Mouse (Mus musculus) frontal cortex, postnatal 10 days (tissue): ENCODE measurements at regions not wholly inside any gene's neighbourhood (a gene's known extent, or its start where the extent isn't known, plus 50 kb on each side); places are given as distances from the start of the nearest gene placed in this dataset.

Experiments used
- DNase-seq, 2 experiments: peaks; one replicate each; pipeline ENCODE4 v3.0.0; 2022; ENCODE audit warnings: low spot score in 2 of 2, mixed read lengths in 1 of 2

- DNase-seq, result no peak
These were observed 390.4 kb upstream of the Trpc7 start for GRCm38 (mm10) chr13:57286168-57286567.

- DNase-seq, result no peak
These were observed 387.0 kb upstream of the Trpc7 start for GRCm38 (mm10) chr13:57282816-57283215.

- DNase-seq, result no peak
These were observed 386.3 kb upstream of the Trpc7 start for GRCm38 (mm10) chr13:57281941-57282710.

GRCm38 (mm10) chr13:57281504-57281903 is 385.7 kb upstream of the Trpc7 start:
- DNase-seq, result peak; percentile 33 to 59

- no peak for DNase-seq
These were observed 382.8 kb upstream of the Trpc7 start for GRCm38 (mm10) chr13:57278580-57278979.

GRCm38 (mm10) chr13:57277076-57277475 is 381.3 kb upstream of the Trpc7 start:
- DNase-seq, result no peak

- DNase-seq, result no peak
These were observed 380.1 kb upstream of the Trpc7 start for GRCm38 (mm10) chr13:57275871-57276270.

GRCm38 (mm10) chr13:57273593-57273992 is 377.8 kb upstream of the Trpc7 start:
- DNase-seq, result no peak

- peak in 1 of 2 experiments; percentile 24 for DNase-seq
These were observed 373.8 kb upstream of the Trpc7 start for GRCm38 (mm10) chr13:57269614-57270013.

- peak in 1 of 2 experiments; percentile 78 for DNase-seq
These were observed 364.1 kb upstream of the Trpc7 start for GRCm38 (mm10) chr13:57259920-57260319.

GRCm38 (mm10) chr13:57259474-57259873 is 363.7 kb upstream of the Trpc7 start:
- no peak for DNase-seq

- peak; percentile 17 to 47 for DNase-seq
These were observed 360.1 kb upstream of the Trpc7 start for GRCm38 (mm10) chr13:57255920-57256319.

GRCm38 (mm10) chr13:57249851-57250250 is 354.1 kb upstream of the Trpc7 start:
- DNase-seq, result no peak

GRCm38 (mm10) chr13:57249401-57249800 is 353.6 kb upstream of the Trpc7 start:
- DNase-seq, result no peak

- DNase-seq, result peak in 1 of 2 experiments; percentile 14
These were observed 350.6 kb upstream of the Trpc7 start for GRCm38 (mm10) chr13:57246238-57246963.

- DNase-seq, result no peak
These were observed 341.1 kb upstream of the Trpc7 start for GRCm38 (mm10) chr13:57236917-57237316.

GRCm38 (mm10) chr13:57236211-57236610 is 340.4 kb upstream of the Trpc7 start:
- no peak for DNase-seq

GRCm38 (mm10) chr13:57232906-57233305 is 337.1 kb upstream of the Trpc7 start:
- no peak for DNase-seq

- DNase-seq, result no peak
These were observed 335.9 kb upstream of the Trpc7 start for GRCm38 (mm10) chr13:57231666-57232065.

- no peak for DNase-seq
These were observed 334.5 kb upstream of the Trpc7 start for GRCm38 (mm10) chr13:57230253-57230652.

- no peak for DNase-seq
These were observed 325.3 kb upstream of the Trpc7 start for GRCm38 (mm10) chr13:57221092-57221491.

GRCm38 (mm10) chr13:57216161-57216560 is 320.4 kb upstream of the Trpc7 start:
- no peak for DNase-seq

- no peak for DNase-seq
These were observed 316.5 kb upstream of the Trpc7 start for GRCm38 (mm10) chr13:57212251-57212650.
